Mouse (Mus musculus) ES-E14 (cell line): ENCODE measurements around the gene Mettl24.

Source experiments
- HCFC1 ChIP-seq: IDR thresholded peaks from 2 replicates; pipeline ENCODE4 v1.6.1; 2012; ENCODE audit warnings: low read length, inconsistent platforms, borderline replicate concordance; ENCODE audit not compliant: insufficient read depth
- MAFK ChIP-seq: IDR thresholded peaks from 2 replicates; pipeline ENCODE4 v1.6.1; 2014; ENCODE audit warnings: mild to moderate bottlenecking, low read depth, low read length, inconsistent platforms; ENCODE audit not compliant: insufficient read depth
- ZC3H11A ChIP-seq: IDR thresholded peaks from 2 replicates; pipeline ENCODE4 v1.6.1; 2012; ENCODE audit warnings: low read depth, mild to moderate bottlenecking, inconsistent platforms, low read length, borderline replicate concordance
- ZNF384 ChIP-seq: IDR thresholded peaks from 2 replicates; pipeline ENCODE4 v1.6.1; 2012; ENCODE audit warnings: low read depth, low read length, inconsistent platforms

- TF ChIP-seq MAFK (peak; percentile 77), HCFC1 (no peak), ZC3H11A (no peak), ZNF384 (no peak)
These were observed 95.4 kb downstream of the Mettl24 start for GRCm38 (mm10) chr10:40778472-40778871.
